In genomic region chr5:65326212-65326611, GRCm38 (mm10) we compare ENCODE assay signal across 10 mouse cellular contexts. TPM values are rescaled to one million over a fixed set of nuclear protein-coding genes. Genes with fewer than 3 reads are reported as not detected.
DNase-seq lines count a peak whose midpoint lies in the region; TF ChIP-seq lines count a peak whose summit lies in the region.
"Had no signal": no experiment of that assay in that cellular context is flagged by ENCODE, and none has a peak within 500 bp of the region (broad histone marks: within the 10 kb centered on the region; RNA-seq: fewer than 3 reads in every experiment).

No protein-coding gene starts in this region.

- H3K4me1 ChIP-seq in liver, adult 2 months (ENCODE audit: control insufficient read depth, insufficient read depth, low read length): peaks cover 9% of the 10 kb centered on the region; the same call in 1 of the 2 replicates
- H3K4me1 ChIP-seq in bone marrow macrophage, adult 2 months (ENCODE audit: control insufficient read depth, insufficient read depth, low read length): peaks cover 31% of the 10 kb centered on the region

- H3K9ac ChIP-seq in liver, adult 2 months (ENCODE audit: low read depth, low read length): peak overlapping the region; percentile 3
- H3K9ac ChIP-seq: limb, embryonic 12.5 days had no signal

- peak; percentile 37 for DNase-seq in liver, adult 2 months (ENCODE audit: extremely low read depth, low read depth, low spot score)
- DNase-seq in liver: no peak
- DNase-seq in kidney, postnatal 14 days: peak; percentile 12
- DNase-seq in natural killer cell, adult 2 months (ENCODE audit: low spot score in 2 of 2): peak; percentile 25 to 40
- no peak for DNase-seq in frontal cortex, postnatal 36 days (ENCODE audit: low spot score in 2 of 2)
- DNase-seq in urinary bladder, postnatal 14 days (ENCODE audit: low spot score): no peak
- DNase-seq in urinary bladder, adult 2 months (ENCODE audit: low spot score): no peak

- no peak for TF ChIP-seq POLR2A in liver, adult 2 months (IDR thresholded peaks at IDR 0.05; ENCODE audit: extremely low read depth, insufficient read depth, low read length)
- TF ChIP-seq POLR2A in bone marrow macrophage, adult 2 months (IDR thresholded peaks at IDR 0.05; ENCODE audit: borderline replicate concordance, low read depth, low read length): no peak

- no peak for TF ChIP-seq CTCF in liver, adult 2 months (IDR thresholded peaks at IDR 0.05; ENCODE audit: low read depth, low read length)
- TF ChIP-seq CTCF in bone marrow macrophage, adult 2 months (IDR thresholded peaks at IDR 0.05; ENCODE audit: low read depth, low read length): no peak

- H3K36me3 ChIP-seq in liver, adult 2 months (ENCODE audit: control insufficient read depth, insufficient read depth, low read length): no peaks in the 10 kb centered on the region
- H3K36me3 ChIP-seq: limb, embryonic 12.5 days had no signal

- peak overlapping the region; percentile 64 for H3K27ac ChIP-seq in liver, adult 2 months (replicated peaks; ENCODE audit: insufficient read depth, low read depth, low read length)
- H3K27ac ChIP-seq in bone marrow macrophage, adult 2 months (ENCODE audit: insufficient read depth, low read depth, low read length): peak overlapping the region; percentile 99
- H3K27ac ChIP-seq: limb, embryonic 12.5 days had no signal

- peak overlapping the region; percentile 29 for H3K4me3 ChIP-seq in liver, adult 2 months (ENCODE audit: insufficient read depth, low read depth, low read length)
- H3K4me3 ChIP-seq in bone marrow macrophage, adult 2 months (ENCODE audit: insufficient read depth, low read length): peak overlapping the region; percentile 65
- H3K4me3 ChIP-seq: erythroblast, embryonic 14.5 days; limb, embryonic 12.5 days had no signal

- WGBS in liver, adult 2 months: 50% methylated on average over 5 of the region's 5 CpGs

- peaks cover 12% of the 10 kb centered on the region; the same call in 1 of the 2 replicates for H3K79me2 ChIP-seq in liver, adult 2 months (ENCODE audit: control insufficient read depth, insufficient read depth, low read length)

- H3K27me3 ChIP-seq in liver, adult 2 months (ENCODE audit: control insufficient read depth, insufficient read depth, low read length): no peaks in the 10 kb centered on the region
- H3K27me3 ChIP-seq: limb, embryonic 12.5 days had no signal

RNA-seq across cellular contexts. Expression of gene Rfc1, which starts 9.3 kb away (rescaled TPM):
- total RNA-seq in liver, adult 2 months (2014; rRNA removed): 16.5 and 19.3 TPM in 2 replicates
- 3.7 and 4.6 TPM in 2 replicates for polyA plus RNA-seq in liver, adult 2 months (2012; rRNA removed)
- polyA plus RNA-seq in bone marrow macrophage, adult 2 months (2012; ENCODE audit: insufficient read depth, insufficient read length, missing spikeins): 45.4 and 51.0 TPM in 2 replicates
- polyA plus RNA-seq in urinary bladder, adult 2 months (2012; rRNA removed): 21.7 and 24.1 TPM in 2 replicates

RNA-seq across cellular contexts. Expression of gene Klb, which starts 21.9 kb away (rescaled TPM):
- total RNA-seq in liver, adult 2 months (2014; rRNA removed): 40.2 and 49.9 TPM in 2 replicates
- 16.7 and 17.7 TPM in 2 replicates for polyA plus RNA-seq in liver, adult 2 months (2012; rRNA removed)
- not detected in 2 replicates for polyA plus RNA-seq in bone marrow macrophage, adult 2 months (2012; ENCODE audit: insufficient read depth, insufficient read length, missing spikeins)
- 0.25 and 0.40 TPM in 2 replicates for polyA plus RNA-seq in urinary bladder, adult 2 months (2012; rRNA removed)

Comparison
In these comparisons a context has a peak if more than half of its experiments do, and no peak if none do; other contexts are left out.
1. DNase-seq: peak in liver, adult 2 months (single experiment), kidney, postnatal 14 days (single experiment) and natural killer cell, adult 2 months (2 of 2); none in liver (single experiment), frontal cortex, postnatal 36 days (0 of 2), urinary bladder, postnatal 14 days (single experiment) and urinary bladder, adult 2 months (single experiment).
2. RNA of gene Klb, which starts 21.9 kb away (polyA plus RNA-seq): 16.7 to 17.7 TPM in liver, adult 2 months; 0.25 to 0.40 TPM in urinary bladder, adult 2 months and not detected in bone marrow macrophage, adult 2 months; every median in the first group is over 10 times any median in the second.